Mouse (Mus musculus) right cerebral cortex, postnatal 14 days (tissue): Measurements from ENCODE around the gene Grpel1.
A peak's percentile ranks its signal among the peaks of the same experiment; 100 is the strongest.

ENCODE experiments used
- DNase-seq: peaks from one replicate; pipeline ENCODE4 v3.0.0; 2022

Grpel1 gene

DNA sequence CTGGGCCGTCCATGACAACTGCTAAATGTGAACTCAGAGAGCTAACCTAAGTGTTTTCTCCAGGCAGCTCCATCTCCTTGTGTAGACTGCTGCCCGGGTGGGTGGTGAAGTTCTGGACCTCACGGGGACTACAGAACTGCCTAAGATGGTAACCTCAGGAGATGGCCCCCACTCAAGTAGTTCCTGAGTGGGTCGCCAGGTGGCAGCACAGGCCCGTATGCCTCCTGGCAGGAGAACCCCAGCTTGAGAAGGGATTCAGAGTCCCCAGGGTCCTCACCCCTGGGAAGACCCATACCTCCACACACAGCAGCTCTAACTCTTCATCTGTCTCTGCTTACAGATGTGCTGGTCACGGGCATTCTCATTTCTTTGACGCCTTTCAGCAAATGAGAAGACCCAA is 2.0 kb upstream of the Grpel1 start:
- DNase-seq, result peak; percentile 80

DNA sequence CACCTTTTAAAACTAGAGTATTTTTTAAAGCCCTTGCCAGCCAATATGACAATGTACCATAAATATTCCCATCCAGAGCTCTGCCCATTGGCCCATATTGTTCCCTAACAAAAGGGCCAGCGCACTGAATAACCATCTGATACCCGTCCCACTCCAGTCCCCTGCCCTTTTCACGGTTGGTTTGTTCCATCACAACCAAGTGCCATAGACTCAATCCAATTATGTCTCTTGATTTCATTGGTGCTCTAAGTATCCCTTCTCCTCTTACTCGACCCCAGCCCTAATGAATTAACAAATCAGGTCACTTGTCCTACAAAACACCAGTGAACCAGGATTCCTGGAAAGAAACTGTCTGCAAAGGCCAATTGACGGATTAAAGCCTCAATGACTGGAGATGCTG is 1.4 kb upstream of the Grpel1 start:
- DNase-seq, result no peak

DNA sequence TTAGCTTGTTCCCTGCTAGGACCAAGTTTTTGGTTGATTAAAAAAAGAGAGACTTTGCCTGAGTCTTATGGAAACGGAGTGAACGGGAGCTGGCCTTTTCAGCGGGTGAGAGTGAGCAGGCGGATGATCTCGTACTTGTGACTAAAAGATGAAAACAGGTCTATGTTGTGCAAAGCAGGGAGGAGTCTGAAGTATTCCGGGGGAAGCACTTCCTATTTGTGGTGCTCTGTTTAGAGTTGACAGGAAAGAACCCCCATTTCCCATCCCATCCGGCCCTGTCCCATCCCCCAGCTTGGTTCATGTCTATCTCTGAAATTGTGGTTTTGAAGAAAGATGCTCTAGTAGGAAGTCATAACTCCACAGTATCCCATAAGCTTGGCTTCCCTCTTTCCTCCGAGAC is 1.1 kb downstream of the Grpel1 start:
- no peak for DNase-seq

DNA sequence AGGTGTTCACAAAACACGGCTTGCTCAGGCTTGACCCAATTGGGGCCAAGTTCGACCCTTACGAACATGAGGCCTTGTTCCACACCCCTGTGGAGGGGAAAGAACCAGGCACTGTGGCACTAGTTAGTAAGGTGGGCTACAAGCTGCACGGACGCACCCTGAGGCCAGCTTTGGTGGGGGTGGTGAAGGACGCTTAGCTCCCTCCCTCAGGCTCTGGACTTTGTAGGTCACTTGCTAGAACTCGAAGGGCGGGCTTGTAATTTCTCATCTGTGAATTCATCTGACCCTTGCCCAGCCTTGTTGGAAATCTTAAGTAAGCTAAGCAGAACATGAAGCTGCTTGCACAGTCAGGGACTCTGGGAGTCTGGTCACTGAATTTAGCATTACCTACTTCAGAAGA is 6.4 kb downstream of the Grpel1 start:
- DNase-seq, result no peak

DNA sequence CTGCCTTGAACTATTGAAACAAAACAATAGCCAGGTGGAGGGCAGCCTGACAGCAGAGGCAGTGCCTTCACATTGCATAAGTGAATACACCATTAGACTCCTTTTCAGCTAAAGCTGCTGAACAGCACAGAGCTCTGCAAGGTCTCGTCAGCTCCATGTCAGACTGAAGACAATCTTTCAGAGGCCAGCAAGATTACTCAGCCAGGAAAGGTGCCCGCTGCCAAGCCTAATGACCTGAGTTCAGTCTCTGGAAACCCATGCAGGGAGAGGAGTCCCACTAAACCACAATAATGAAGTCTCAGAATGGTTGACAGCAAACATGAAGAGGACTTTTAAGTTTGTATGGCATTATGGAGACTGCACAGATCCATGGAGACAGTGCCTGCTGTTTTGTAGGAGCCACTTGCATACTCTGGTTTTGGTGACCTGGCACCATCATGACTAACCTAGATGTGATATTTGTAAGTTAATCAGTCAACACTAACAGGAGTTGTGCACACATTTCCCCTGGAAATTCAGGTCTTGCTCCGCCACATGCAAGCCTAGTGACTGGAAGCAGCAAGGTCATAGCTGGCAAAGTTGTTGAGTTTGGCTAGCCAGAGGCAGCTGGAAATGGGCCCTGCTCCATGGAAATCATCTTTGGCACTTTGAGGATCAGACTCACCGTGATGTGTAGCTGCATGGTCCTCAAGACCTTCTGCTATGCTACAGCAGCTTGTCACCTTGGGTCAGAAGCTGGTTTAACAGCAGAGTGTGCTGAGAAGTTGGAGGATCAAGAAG is 8.3 kb downstream of the Grpel1 start:
- no peak for DNase-seq

DNA sequence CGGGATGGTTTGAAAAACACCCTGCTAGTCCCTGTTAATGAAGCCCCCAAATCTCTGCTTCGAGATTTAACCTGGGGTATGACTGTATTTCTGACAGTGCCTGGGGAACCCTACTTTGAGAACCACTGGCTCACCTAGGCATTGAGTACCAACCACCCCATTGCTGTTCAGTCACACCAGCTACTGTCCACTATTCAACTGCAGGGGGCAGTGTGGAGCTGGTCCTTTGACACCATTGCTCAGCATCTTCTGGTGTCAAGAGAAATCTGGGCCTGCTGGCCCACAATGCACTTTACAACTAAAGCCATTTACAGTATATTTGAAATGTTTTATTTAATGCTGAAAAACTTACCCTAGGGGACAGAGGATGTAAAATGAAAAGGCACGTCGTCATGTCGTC is 9.5 kb downstream of the Grpel1 start:
- DNase-seq, result peak; percentile 75

DNA sequence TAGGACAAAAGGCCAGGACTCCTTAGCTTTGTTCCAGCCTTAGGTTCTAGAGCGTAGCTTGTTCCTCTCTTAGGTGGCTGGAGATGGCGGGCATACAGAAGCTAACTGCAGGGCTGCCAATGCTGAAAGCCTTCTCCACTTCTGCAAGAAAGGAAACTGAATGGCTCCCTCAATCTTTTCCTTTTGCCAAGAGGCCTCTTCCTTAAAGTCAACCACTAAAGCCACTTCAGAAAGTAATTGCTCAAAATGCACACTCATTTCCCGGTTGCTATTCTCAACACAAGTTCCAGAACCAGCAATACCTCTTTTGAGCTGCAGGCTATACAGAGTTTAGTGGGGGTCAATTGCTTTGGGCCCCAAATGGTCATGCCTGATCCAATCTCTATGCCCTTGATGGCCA is 12.7 kb downstream of the Grpel1 start:
- DNase-seq, result no peak

DNA sequence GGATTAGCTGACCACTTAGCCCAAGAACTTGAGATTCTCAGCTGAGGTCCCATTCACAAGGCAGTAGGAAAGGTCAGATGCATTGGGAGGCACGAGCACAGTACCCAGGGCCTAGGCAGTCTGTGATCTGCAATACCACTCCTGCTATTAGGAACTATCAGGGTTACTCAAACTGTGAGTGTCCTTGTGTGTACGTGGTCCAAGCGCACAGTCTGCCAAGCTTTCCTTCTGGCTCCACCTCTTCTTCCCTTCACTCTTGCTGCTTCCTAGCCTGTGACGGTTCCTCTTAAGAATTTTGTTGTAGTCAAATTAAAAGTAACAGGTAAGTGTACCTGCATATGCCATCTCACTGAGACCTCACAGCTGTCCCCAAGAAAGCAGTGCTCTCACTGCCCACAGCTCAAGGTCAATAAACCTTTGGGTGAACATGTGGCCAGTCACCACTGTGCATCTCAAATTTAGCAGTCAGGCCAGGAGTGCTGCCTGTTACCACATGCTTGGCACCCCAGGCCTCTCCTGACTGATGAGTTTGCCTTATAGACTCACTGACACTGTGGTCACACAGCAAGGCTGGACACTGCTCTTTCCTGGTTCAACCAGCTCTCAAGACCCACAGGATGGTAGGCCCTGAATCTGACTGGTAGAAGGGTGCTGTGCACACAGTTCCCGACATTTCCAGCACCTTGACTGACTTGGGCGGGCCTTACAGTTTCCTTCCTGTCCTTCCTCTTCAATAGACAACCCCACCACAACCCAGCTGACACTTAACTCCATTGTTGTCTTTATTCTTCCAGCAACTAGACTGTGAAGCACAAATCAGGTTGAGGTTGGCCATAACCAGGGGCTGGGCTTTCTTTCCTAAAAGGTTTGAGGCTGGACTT is 14.0 kb downstream of the Grpel1 start:
- DNase-seq, result no peak

DNA sequence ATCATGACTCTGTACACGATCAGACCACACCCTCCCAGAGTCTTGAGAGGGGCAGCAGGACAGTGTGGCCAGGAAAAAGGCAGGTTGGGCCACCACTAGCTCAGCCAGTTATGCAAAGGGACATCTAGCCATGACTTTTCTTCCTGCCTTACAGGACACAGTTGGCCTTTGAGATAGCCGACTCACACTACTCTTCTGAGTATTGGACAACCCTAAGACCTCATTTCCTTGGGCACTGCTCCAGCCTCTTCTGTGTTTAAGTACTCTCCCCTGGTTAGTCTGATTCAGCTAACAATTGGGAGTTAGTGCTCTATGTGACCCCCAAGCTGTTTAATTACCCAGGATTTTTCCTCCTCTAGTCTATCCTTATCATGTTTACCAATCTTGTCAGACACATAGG is 14.9 kb downstream of the Grpel1 start:
- DNase-seq, result no peak

DNA sequence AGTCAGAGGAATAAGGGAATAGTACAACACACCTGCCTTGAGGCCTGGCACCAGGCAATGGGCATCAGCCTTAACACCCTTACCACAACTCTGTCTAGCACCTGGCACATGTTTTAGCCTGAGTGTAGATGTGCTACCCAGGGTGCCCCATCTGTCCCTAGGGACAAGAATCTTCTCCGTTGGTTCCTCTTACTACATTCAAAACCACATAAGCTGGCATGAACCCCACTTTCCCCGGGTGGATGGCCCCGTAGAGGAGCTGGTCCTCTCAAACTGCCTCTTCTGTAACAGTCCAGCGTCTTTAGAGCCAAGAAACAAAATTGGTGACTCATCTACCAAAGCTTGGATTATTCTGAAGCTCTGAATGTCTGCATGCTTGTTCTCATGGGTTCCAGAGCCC is 15.6 kb downstream of the Grpel1 start:
- no peak for DNase-seq

DNA sequence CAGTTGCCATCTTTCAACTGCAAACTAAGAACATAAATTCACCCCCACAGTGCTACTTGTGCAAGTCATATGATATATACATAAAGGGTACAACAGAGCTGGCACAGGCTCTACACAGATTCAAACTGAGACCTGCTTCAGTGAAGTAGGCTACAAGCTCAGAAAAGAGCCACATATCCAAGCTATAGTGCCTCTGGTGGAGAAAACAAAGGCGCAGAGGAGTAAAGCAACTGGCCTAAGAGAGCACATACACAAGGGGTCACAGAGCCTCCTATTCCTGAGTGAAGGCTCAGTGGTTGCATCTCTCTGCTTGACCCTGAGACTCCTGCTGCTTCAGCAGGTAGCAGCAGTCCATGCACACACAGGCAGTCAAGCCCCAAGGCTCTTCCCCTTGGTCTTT is 16.3 kb downstream of the Grpel1 start:
- no peak for DNase-seq

DNA sequence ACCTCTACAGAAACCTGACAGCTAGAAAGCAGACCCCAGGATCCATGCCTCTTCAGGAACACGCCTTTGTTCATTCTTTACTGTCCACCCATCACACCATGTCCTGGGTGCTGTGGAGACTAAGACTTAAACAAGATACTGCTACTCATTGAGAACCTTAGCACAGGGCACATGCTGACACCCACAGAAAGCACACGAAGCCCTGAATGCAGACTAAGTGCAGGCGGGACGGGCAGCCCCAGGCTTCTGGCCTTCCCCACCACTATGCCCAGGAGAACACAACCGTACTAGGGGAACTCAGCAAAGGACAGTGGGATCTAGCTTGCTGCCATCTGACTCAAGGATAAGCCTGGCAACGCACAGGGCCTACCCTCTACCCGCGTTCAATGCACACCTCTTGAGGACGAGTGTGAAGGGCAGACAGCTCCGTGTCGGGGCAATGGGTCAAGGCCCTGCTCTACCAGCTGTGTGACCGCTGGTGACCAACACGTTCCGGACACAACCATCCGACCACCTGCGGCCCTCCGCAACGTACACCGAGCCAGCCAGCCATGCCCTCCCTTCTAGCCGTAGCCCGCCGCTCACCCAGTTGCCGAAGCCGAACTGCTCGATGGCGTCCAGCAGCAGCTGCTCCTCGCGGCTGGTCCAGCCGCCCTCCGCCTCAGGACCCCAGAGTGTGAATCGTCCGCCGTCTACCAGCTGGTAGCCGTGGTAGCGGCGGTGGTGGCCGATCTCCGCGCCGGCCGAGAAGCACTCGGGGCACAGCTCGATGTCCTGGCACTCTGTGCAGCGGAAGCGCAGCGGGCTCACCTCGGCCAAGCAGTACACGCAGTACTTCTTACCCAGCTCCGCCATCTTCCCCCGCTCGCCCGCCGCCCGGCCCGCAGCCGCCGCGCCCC is 18.7 kb downstream of the Grpel1 start:
- DNase-seq, result peak; percentile 47

DNA sequence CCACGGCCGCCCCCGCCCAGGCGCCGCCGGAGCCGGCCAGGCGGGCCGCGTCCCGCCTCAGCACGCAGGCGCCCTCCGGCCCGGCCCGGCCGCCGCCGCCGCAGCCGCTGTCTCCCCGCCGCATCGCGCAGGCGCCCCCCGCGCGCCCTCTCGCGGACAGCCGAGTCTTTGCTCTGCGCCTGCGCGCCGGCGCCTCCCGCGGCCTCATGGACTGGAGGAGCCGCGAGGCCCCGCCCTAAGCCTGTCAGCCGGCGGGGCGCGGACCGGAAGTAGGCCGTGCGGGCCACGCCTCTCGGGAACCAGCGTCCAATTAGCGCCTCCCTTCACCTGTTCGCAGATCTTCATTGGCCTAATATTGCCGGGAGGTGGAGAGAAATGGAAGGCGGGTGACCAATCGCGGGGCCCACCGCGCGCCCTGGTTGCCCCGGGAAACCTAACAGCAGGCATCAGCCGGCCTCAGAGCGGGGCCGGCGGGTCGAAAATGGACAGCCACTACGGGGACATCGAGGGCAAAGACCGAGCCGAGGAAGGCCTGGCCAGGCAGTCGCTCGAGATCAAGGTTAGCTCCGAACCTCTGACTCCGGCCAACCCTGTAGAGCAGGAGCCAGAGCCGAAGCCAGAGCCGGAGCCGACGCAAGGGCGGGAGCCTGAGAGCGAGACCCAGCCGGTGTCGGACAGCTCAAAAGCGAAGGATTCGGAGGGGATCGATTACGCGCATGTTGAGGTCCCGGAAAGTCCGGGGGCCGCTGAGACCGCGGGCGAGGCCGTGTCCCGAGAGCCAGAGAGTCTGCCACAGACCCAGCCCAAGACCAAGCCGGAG is 19.6 kb downstream of the Grpel1 start, which contains the start of the genes Tada2b and Ccdc96:
Gene Tada2b (minus strand): TSS at position 115 of the 820 bp plus-strand sequence.
Gene Ccdc96 (plus strand): TSS at position 418 of the 820 bp plus-strand sequence.
- peak; percentile 97 for DNase-seq

DNA sequence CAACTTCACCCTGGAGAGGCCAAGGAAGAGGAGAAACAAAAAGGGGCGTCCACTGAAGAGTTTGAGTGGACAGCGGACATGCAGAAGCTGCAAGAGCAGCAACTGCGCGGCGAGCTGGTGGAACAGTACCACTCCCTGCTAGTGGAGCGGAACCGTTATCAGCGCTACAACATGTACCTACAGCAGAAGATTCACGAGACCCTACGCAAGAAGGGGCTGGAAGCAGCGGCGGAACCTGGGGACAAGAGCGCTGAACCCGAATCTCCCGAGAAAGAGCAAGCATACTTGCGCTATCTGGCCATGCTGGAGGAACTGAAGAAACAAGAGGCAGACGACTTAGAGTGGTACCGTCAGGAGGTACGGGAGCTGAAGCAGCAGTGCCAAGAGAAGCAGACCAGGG is 20.5 kb downstream of the Grpel1 start:
- no peak for DNase-seq

DNA sequence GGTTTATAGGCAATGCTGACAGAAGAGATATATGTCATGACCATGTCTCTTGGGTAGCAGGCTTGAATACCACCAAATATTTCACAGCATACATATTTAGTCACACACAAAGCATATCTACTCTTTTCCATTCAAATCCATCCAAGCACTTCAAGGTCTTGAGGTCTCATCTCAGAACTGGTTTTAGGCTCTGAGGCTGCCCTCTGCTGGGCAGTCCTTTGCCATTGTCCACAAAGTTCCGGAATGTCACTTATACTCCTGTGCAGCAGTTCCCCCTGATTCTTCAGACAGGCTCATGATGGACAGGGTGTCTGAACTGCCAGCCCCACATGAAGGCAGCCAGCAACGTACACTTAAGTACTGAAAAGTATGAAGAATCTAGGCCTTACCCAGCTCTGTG is 24.4 kb downstream of the Grpel1 start:
- no peak for DNase-seq

DNA sequence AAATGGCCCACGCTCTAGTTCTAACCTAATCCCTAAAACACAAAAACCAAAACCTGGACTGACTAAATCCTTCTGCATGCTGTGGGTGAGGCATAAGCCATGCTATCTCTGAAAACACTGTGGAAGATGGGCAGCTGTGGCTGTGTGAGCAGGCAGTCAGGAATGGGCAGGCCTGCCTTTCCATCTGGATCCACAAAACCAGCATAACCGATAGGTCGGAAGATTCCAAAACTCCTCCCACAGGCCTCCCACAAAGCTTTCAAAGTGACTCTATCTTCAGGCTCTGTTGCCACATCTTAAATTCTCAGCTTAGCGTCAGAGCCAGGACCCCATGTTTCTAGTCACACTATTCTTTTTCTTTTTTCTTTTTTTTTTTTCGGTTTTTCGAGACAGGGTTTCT is 29.1 kb downstream of the Grpel1 start:
- DNase-seq, result no peak

DNA sequence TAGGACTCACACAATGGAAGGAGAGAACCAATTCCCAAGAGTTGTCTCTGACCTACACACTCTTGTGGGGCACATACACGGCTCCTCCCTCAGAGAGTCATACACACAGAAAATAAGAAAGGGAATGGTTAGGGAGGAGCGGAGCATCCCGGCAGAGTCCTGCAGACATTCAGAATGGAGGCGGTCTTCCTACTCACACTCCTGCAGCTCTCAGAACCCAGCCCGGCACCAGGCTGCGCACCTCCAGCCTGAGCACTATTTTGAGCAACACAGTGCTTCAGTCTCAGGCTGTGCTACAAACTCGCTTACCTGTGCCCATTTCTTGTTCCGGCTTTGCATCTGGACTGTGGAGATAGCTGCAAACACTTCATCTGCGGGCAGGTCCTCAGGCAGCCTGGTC is 29.9 kb downstream of the Grpel1 start:
- DNase-seq, result no peak

DNA sequence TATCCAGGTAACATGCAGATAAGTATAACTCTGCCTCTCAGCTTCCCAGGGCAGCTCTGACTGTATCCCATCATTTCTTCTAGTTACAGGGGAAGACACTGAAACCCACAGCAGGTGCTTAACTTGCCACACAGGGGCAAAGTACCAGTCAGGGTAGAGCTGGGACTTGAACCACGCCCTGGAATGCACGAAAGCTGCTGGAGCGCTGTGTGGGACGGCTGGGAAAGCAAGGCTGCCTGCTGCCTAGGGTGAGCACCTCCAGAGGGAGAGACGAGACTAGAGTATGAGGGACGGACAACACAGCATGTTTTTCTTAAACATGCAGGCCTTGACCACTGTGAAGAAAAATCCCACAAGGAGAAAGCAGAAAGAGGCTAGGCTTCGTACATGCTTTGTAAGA is 40.4 kb downstream of the Grpel1 start:
- DNase-seq, result no peak

DNA sequence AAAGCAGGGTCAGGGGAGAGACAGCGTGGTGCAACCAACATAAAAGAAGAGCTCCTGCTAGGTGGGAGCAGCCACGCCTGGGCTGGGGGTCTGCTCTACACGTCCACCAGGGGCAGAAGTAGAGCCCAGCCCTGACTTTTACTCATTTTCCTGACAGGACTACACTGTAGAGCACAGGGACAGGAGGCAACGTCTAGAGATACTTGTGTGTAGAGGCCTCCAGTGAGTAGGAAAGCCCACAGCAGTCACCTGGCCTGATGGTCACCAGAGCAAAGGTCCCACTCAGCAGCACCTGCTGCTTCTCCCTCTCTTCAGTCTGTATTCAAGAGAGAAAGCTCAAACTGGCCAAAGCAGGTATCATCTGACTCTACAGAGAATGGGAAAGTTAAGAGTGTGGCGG is 40.8 kb downstream of the Grpel1 start:
- DNase-seq, result no peak

DNA sequence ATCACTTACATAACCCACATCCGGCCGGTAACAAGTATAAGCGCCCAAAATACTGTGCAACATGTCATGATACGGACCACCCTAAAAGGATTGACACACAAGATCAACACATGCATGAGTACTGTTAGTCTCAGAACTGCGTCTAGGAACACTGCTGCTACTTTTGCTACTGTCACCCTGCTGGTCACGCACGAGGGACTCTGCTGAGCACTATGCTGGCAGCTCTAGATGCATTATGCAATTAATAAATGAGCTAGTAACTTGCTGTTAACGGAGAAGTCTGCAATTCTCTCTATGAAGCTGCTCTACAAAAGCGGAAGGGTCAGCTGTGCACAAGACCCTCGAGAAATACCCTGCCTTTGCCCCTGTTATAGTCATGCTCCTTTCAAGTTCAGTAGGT is 43.6 kb downstream of the Grpel1 start:
- DNase-seq, result no peak

DNA sequence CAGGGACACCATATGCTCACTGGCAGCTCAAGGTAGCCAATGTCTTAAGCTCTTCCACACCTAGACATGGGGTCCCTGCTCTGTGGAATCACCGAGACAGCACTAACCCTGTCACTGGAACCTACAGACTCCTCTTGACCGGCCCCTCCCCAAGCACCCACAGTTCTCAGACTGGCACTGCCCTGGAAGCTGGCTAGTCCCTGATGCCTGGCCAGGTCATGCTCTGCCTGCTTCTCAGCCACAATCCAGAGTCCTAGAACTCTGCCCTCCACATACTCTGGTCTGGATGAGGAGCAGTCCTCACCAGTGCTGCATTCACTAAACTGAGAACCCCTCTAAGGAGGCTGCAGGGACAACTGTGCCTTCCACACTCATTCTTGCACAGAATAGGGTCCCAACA is 46.2 kb downstream of the Grpel1 start:
- DNase-seq, result no peak

DNA sequence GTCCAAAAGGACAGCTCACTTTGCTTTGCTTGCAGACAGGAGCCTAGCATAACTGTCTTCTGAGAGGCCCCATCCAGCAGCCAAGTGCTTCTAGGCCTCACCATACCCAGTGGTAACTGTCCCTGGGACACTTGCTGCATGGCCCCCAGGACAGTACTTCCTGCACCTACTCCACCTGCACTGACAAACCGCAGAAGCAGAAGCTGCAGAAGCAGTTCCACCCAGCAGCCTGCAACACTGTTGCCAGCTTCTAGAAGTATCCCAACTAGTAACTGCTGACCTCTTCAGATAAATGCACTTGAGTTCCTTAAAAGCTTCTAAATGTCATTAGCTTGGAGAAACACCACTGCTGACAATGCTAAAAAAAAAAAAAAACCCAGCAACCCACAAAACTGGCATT is 50.3 kb downstream of the Grpel1 start:
- no peak for DNase-seq
